Mouse (Mus musculus) natural killer cell, adult 2 months (primary cell): ENCODE data around the gene Erc1.
"Not testable (repeated sequence)": the region's sequence is repeated elsewhere in the genome, so short reads cannot be mapped to it uniquely, and the experiment has no call there.

ENCODE experiments used
- DNase-seq, 2 experiments: peaks; one replicate each; pipeline ENCODE4 v3.0.0; 2022; ENCODE audit warnings: low spot score in 2 of 2

Gene Erc1

GRCm38 (mm10) chr6:119709552-119709951 lies 138.4 kb downstream of the Erc1 start:
- no peak for DNase-seq

- no peak for DNase-seq
Measured at GRCm38 (mm10) chr6:119707911-119708310, 140.1 kb downstream of the Erc1 start.

- DNase-seq = no peak
Measured at GRCm38 (mm10) chr6:119704899-119705298, 143.1 kb downstream of the Erc1 start.

- DNase-seq = no peak
Measured at GRCm38 (mm10) chr6:119692754-119693153, 155.2 kb downstream of the Erc1 start.

GRCm38 (mm10) chr6:119686470-119686869 lies 161.5 kb downstream of the Erc1 start:
- DNase-seq = no peak

GRCm38 (mm10) chr6:119680746-119681145 lies 167.2 kb downstream of the Erc1 start:
- no peak for DNase-seq

GRCm38 (mm10) chr6:119674811-119675209 lies 173.2 kb downstream of the Erc1 start:
- no peak for DNase-seq

- no peak for DNase-seq
Measured at GRCm38 (mm10) chr6:119674201-119674810, 173.7 kb downstream of the Erc1 start.

GRCm38 (mm10) chr6:119669746-119670145 lies 178.2 kb downstream of the Erc1 start:
- no peak for DNase-seq

GRCm38 (mm10) chr6:119662936-119663335 lies 185.0 kb downstream of the Erc1 start:
- DNase-seq = no peak

GRCm38 (mm10) chr6:119661081-119661493 lies 186.9 kb downstream of the Erc1 start:
- no peak for DNase-seq

GRCm38 (mm10) chr6:119658441-119658840 lies 189.5 kb downstream of the Erc1 start:
- no peak for DNase-seq

- DNase-seq = no peak
Measured at GRCm38 (mm10) chr6:119657418-119658178, 190.4 kb downstream of the Erc1 start.

GRCm38 (mm10) chr6:119654777-119655176 lies 193.2 kb downstream of the Erc1 start:
- not testable (repeated sequence) for DNase-seq

- DNase-seq = no peak
Measured at GRCm38 (mm10) chr6:119643880-119644460, 204.0 kb downstream of the Erc1 start.

- DNase-seq = no peak
Measured at GRCm38 (mm10) chr6:119643178-119643728, 204.7 kb downstream of the Erc1 start.

- DNase-seq = no peak
Measured at GRCm38 (mm10) chr6:119642718-119643117, 205.2 kb downstream of the Erc1 start.

GRCm38 (mm10) chr6:119635629-119636028 lies 212.3 kb downstream of the Erc1 start:
- peak in 1 of 2 experiments; percentile 5 for DNase-seq

- no peak for DNase-seq
Measured at GRCm38 (mm10) chr6:119630622-119631021, 217.3 kb downstream of the Erc1 start.

- no peak for DNase-seq
Measured at GRCm38 (mm10) chr6:119601379-119601778, 246.6 kb downstream of the Erc1 start.

GRCm38 (mm10) chr6:119595440-119595839 lies 252.5 kb downstream of the Erc1 start:
- DNase-seq = no peak

- DNase-seq = no peak
Measured at GRCm38 (mm10) chr6:119590872-119591271, 257.1 kb downstream of the Erc1 start.

GRCm38 (mm10) chr6:119587897-119588296 lies 260.1 kb downstream of the Erc1 start:
- no peak for DNase-seq
